Mouse (Mus musculus): ENCODE data around the gene Gm10663. TPM values are rescaled to one million over a fixed set of nuclear protein-coding genes. Genes with fewer than 3 reads are reported as not detected.

Gm10663 gene
- polyA plus RNA-seq, 1 experiment from 2014 or later, result not detected

Small RNA genes lying within 50 kb of the gene (microRNA-seq; reads per million reads assigned to microRNA genes)
- gene Gm24333, result not detected

Other genes starting within 250 kb of the Gm10663 start
- 18.8 and 23.3 TPM in 2 replicates for gene Klhl2, start 225.0 kb upstream of the Gm10663 start, polyA plus RNA-seq (2015; fragmentation: Nextera tagmentation; extraction: Ambion mirVana)
- gene Tmem192, start 127.8 kb upstream of the Gm10663 start, polyA plus RNA-seq (2015; fragmentation: Nextera tagmentation; extraction: Ambion mirVana), result 24.4 and 28.3 TPM in 2 replicates
- gene Trim75, start 87.2 kb upstream of the Gm10663 start, polyA plus RNA-seq (2015; fragmentation: Nextera tagmentation; extraction: Ambion mirVana), result 0.08 TPM in 1 of 2 replicates, not detected in the other
- not detected in 2 replicates for gene Trim61, start 56.5 kb upstream of the Gm10663 start, polyA plus RNA-seq (2015; fragmentation: Nextera tagmentation; extraction: Ambion mirVana)
- gene Trim60, start 56.4 kb upstream of the Gm10663 start, polyA plus RNA-seq (2015; fragmentation: Nextera tagmentation; extraction: Ambion mirVana), result not detected in 2 replicates
- gene Apela, start 37.7 kb upstream of the Gm10663 start, polyA plus RNA-seq (2015; fragmentation: Nextera tagmentation; extraction: Ambion mirVana), result 1.2 and 2.4 TPM in 2 replicates
- not detected in 2 replicates for gene BC030870, start 54.5 kb downstream of the Gm10663 start, polyA plus RNA-seq (2015; fragmentation: Nextera tagmentation; extraction: Ambion mirVana)

Measured in hindbrain, embryonic 13.5 days (tissue).